ENCODE assay signal across 20 mouse cellular contexts in the genomic region with DNA sequence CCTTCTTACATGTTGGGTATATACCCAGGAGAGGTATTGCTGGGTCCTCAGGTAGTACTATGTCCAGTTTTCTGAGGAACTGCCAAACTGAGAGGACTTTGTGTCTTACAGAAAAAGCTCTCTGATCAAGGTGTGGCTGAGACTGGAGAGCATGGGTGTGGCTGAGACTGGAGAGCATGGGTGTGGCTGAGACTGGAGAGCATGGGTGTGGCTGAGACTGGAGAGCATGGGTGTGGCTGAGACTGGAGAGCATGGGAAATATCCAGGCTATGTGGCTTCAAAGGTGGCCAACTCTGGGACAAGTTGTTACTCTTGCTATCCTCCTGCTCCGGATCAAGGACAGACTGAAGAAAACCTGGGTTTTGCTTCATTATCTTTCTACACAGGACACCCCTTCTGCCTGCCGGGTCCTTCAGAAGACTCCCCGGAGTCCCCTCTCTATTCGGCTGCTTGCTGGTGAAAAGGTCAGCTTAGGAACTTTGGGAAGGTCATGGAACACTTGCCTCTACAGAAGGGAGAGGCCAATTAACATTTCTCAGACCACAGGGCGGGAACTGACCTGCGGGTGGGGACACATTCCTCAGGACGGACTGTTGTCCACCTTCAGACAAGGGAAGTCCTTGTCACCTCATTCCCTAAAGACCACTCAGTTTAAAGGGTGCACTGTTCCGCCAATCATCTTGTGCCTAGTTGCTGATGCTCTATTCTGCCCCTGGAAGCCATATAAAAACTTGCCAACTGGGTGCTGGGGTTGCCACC. TPM values are rescaled to one million over a fixed set of nuclear protein-coding genes. Genes with fewer than 3 reads are reported as not detected.
DNase-seq lines count a peak whose midpoint lies in the region; ATAC-seq and TF ChIP-seq lines count a peak whose summit lies in the region.
"Not testable (repeated sequence)": the region's sequence is repeated elsewhere in the genome, so short reads cannot be mapped to it uniquely, and the experiment has no call there.
"Had no signal": no experiment of that assay in that cellular context is flagged by ENCODE, and none has a peak within 500 bp of the region (broad histone marks: within the 10 kb centered on the region; RNA-seq: fewer than 3 reads in every experiment).

No protein-coding gene starts in this region.

- not testable (repeated sequence) for H3K9me3 ChIP-seq in E14TG2a.4 (ENCODE audit: low read length); intestine, postnatal 0 days (ENCODE audit: control insufficient read depth); lung, postnatal 0 days (ENCODE audit: low read length); stomach, embryonic 14.5 days (ENCODE audit: control insufficient read depth, low read depth, low read length)

- not testable (repeated sequence) for H3K4me2 ChIP-seq in intestine, postnatal 0 days (replicated peaks; ENCODE audit: low read depth); lung, postnatal 0 days (replicated peaks; ENCODE audit: low read depth, low read length); stomach, embryonic 14.5 days (replicated peaks; ENCODE audit: low read depth, low read length)

- peak overlapping the region; percentile 69 for H3K4me3 ChIP-seq in E14TG2a.4 (replicated peaks; ENCODE audit: low read length)
- H3K4me3 ChIP-seq in intestine, postnatal 0 days (ENCODE audit: low read depth, low read length); lung, postnatal 0 days (ENCODE audit: low read depth, low read length); stomach, embryonic 14.5 days (ENCODE audit: low read depth, low read length): not testable (repeated sequence)

- H3K27me3 ChIP-seq in E14TG2a.4 (ENCODE audit: insufficient read depth, low read length); intestine, postnatal 0 days (replicated peaks; ENCODE audit: control insufficient read depth, insufficient read depth, low read length); lung, postnatal 0 days (replicated peaks; ENCODE audit: insufficient read depth, low read length); stomach, embryonic 14.5 days (ENCODE audit: control insufficient read depth, insufficient read depth, low read length): not testable (repeated sequence)

- peak; percentile 94 for ATAC-seq in erythroid progenitor cell, adult 5-6 weeks (replicated peaks; ENCODE audit: low FRiP score, poor library complexity, severe bottlenecking)
- ATAC-seq in intestine, postnatal 0 days, result peak; percentile 84
- peak; percentile 46 for ATAC-seq in lung, postnatal 0 days
- peak; percentile 53; the same call in 1 of the 2 replicates for ATAC-seq in stomach, embryonic 14.5 days (ENCODE audit: insufficient number of reproducible peaks, insufficient read depth, low FRiP score, low read depth)

- TF ChIP-seq EP300 in lung, postnatal 0 days (IDR thresholded peaks at IDR 0.05), result not testable (repeated sequence)

- DNase-seq in R1 (ENCODE audit: low read depth, low spot score), result peak; percentile 59
- peak; percentile 8 for DNase-seq in lung, postnatal 0 days (ENCODE audit: low spot score)

- peaks cover 73% of the 10 kb centered on the region for H3K4me1 ChIP-seq in E14TG2a.4 (replicated peaks; ENCODE audit: low read depth, low read length)
- not testable (repeated sequence) for H3K4me1 ChIP-seq in intestine, postnatal 0 days (replicated peaks; ENCODE audit: control insufficient read depth, insufficient read depth, low read length); lung, postnatal 0 days (ENCODE audit: insufficient read depth, low read depth, low read length); stomach, embryonic 14.5 days (ENCODE audit: control insufficient read depth, insufficient read depth, low read length)

- TF ChIP-seq CTCF in E14TG2a.4 (conservative IDR thresholded peaks at IDR 0.05; ENCODE audit: low read length); intestine, postnatal 0 days (IDR thresholded peaks at IDR 0.05; ENCODE audit: low read depth); lung, postnatal 0 days (IDR thresholded peaks at IDR 0.05): not testable (repeated sequence)

- WGBS in intestine, postnatal 0 days, result 83% methylated on average over 8 of the region's 8 CpGs
- 72% methylated on average over 7 of the region's 8 CpGs for WGBS in lung, postnatal 0 days
- WGBS in stomach, embryonic 14.5 days, result 84% methylated on average over 8 of the region's 8 CpGs

- H3K36me3 ChIP-seq in E14TG2a.4 (ENCODE audit: insufficient read depth, low read length); intestine, postnatal 0 days (ENCODE audit: control insufficient read depth, insufficient read depth); lung, postnatal 0 days (ENCODE audit: insufficient read depth, low read length); stomach, embryonic 14.5 days (ENCODE audit: control insufficient read depth, insufficient read depth, low read length): not testable (repeated sequence)

- H3K9ac ChIP-seq in intestine, postnatal 0 days (ENCODE audit: low read depth, low read length); lung, postnatal 0 days (replicated peaks; ENCODE audit: low read depth); stomach, embryonic 14.5 days (replicated peaks; ENCODE audit: low read depth, low read length): not testable (repeated sequence)

- not testable (repeated sequence) for H3K27ac ChIP-seq in intestine, postnatal 0 days (ENCODE audit: low read depth, low read length); lung, postnatal 0 days (ENCODE audit: low read length); stomach, embryonic 14.5 days (ENCODE audit: low read length)

RNA-seq across cellular contexts. Expression of gene Cldn14, which starts 4.9 kb away (rescaled TPM):
- total RNA-seq in erythroid progenitor cell, adult 5-6 weeks (2015; ENCODE audit: low replicate concordance), result not detected in 2 replicates
- total RNA-seq in erythroid progenitor cell, adult 5-6 weeks (2017; ENCODE audit: low replicate concordance), result not detected in 2 replicates
- 2.3 and 2.4 TPM in 2 replicates for polyA plus RNA-seq in intestine, postnatal 0 days (2015; fragmentation: Nextera tagmentation; extraction: Ambion mirVana)
- polyA plus RNA-seq in lung, postnatal 0 days (2015; fragmentation: Nextera tagmentation; extraction: Ambion mirVana), result not detected in 2 replicates
- polyA plus RNA-seq in stomach, embryonic 14.5 days (2014; fragmentation: Nextera tagmentation; extraction: Ambion mirVana), result not detected in 2 replicates
- total RNA-seq: adrenal gland, adult 8-10 months; adrenal gland, postnatal 36 days; heart, adult 18-20 months; heart, postnatal 10 days; heart, postnatal 4 days had no signal
- polyA plus RNA-seq: C2C12; embryonic facial prominence, embryonic 11.5 days; forebrain, embryonic 12.5 days; forebrain, embryonic 16.5 days; heart, embryonic 10.5 days; heart, embryonic 14.5 days; hindbrain, embryonic 16.5 days; inflammation-experienced regulatory T-cells, adult 6 months; Patski had no signal
